Mouse (Mus musculus) midbrain, postnatal 0 days (tissue): ENCODE data around the gene Lsm11. TPM values are rescaled to one million over a fixed set of nuclear protein-coding genes. Genes with fewer than 3 reads are reported as not detected.

Experiments
- ATAC-seq: fragments of 200-750 bp; cut with Nextera tagmentation; 2 replicates; pipeline ENCODE4 v1.8.0; 2017; ENCODE audit warnings: moderate number of reproducible peaks, mild to moderate bottlenecking, moderate TSS enrichment, moderate library complexity; ENCODE audit not compliant: low FRiP score
- DNase-seq: peaks from one replicate; pipeline ENCODE4 v3.0.0-alpha.2; 2015; ENCODE audit warnings: low spot score
- H3K27ac ChIP-seq: fragments of 300-500 bp; sonication (generic); 2 replicates; pipeline ENCODE4 v1.5.1; 2014; ENCODE audit warnings: low read depth, mild to moderate bottlenecking, low read length, mixed read lengths
- H3K27me3 ChIP-seq: fragments of 300-500 bp; sonication (generic); 2 replicates; pipeline ENCODE4 v1.6.1; 2014; ENCODE audit warnings: low read length, control low read depth, mixed read lengths; ENCODE audit not compliant: insufficient read depth
- H3K36me3 ChIP-seq: fragments of 300-500 bp; sonication (generic); 2 replicates; pipeline ENCODE4 v1.6.1; 2014; ENCODE audit warnings: low read length, control low read depth, mixed read lengths; ENCODE audit not compliant: insufficient read depth
- H3K4me1 ChIP-seq: fragments of 300-500 bp; sonication (generic); 2 replicates; pipeline ENCODE4 v1.6.1; 2014; ENCODE audit warnings: mild to moderate bottlenecking, control low read depth, antibody characterized with exemption, low read length, mixed read lengths; ENCODE audit not compliant: insufficient read depth
- H3K4me2 ChIP-seq: fragments of 300-500 bp; sonication (generic); 2 replicates; pipeline ENCODE4 v1.6.1; 2014; ENCODE audit warnings: low read depth, mild to moderate bottlenecking, low read length, mixed read lengths; ENCODE audit not compliant: poor library complexity, severe bottlenecking
- H3K4me3 ChIP-seq: fragments of 300-500 bp; sonication (generic); 2 replicates; pipeline ENCODE4 v1.5.1; 2014; ENCODE audit warnings: low read depth, mild to moderate bottlenecking, low read length, moderate library complexity
- H3K9ac ChIP-seq: fragments of 300-500 bp; sonication (generic); replicated peaks from 2 replicates; pipeline ENCODE4 v1.6.1; 2014; ENCODE audit warnings: mild to moderate bottlenecking, low read length, moderate library complexity, mixed read lengths; ENCODE audit not compliant: poor library complexity, severe bottlenecking
- H3K9me3 ChIP-seq: fragments of 300-500 bp; sonication (generic); 2 replicates; pipeline ENCODE4 v1.6.1; 2016; ENCODE audit warnings: low read length, control low read depth
- CTCF ChIP-seq: IDR thresholded peaks from 2 replicates; pipeline ENCODE4 v1.5.1; 2016; ENCODE audit warnings: antibody characterized with exemption, mild to moderate bottlenecking
- WGBS: fragments of 180-500 bp; shearing (Covaris S2); extraction: QIAGEN DNeasy Blood & Tissue Kit; methylation state at CpG from one replicate; pipeline ENCODE4 v1.1.7; 2014; 5-methylcytosine and 5-hydroxymethylcytosine counted together
- polyA plus RNA-seq: library from polyadenylated mRNA; unstranded; fragments of >200 nt; fragmentation: Nextera tagmentation; extraction: Ambion mirVana; gene quantifications from 2 replicates; pipeline ENCODE4 v1.2.1, GENCODE M21; 2015
- total RNA-seq: library from RNA; depleted of rRNA; stranded (reverse); fragments of >200 nt; gene quantifications from 2 replicates; pipeline ENCODE4 v1.2.3, GENCODE M21; 2014

Lsm11 gene
- total and polyA plus RNA-seq, 2 experiments from 2014 or later: 32.9 to 89.2 TPM

DNA sequence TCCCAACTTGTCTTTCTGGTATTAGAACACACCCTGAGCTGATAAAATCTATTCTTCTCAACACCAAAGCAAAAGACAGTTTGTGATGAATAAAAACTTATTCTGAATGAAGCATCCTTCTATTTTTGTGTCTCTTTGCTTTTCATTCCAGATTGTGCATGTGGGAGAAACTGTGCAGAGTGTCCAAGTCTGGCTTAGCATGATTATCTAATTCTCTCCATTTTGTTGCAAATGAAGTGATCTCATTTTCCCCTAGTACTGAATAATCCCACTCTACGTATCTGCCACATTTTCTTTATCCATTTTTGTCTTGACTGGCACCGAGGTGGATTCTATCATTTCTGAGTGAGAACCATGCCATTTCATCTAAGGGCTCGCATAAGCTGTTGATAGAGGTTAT lies 31.3 kb upstream of the Lsm11 start:
- no peaks in the 10 kb centered on the region for H3K4me1 ChIP-seq
- H3K9ac ChIP-seq: no peak overlapping the region
- DNase-seq (no peak), ATAC-seq (no peak)
- no peak for TF ChIP-seq CTCF
- H3K4me2 ChIP-seq: no peak overlapping the region
- no peak overlapping the region for H3K4me3 ChIP-seq
- H3K9me3 ChIP-seq: no peaks in the 10 kb centered on the region
- H3K27ac ChIP-seq: no peak overlapping the region
- no peaks in the 10 kb centered on the region for H3K36me3 ChIP-seq
- 67% methylated on average over 3 of the region's 3 CpGs for WGBS
- no peaks in the 10 kb centered on the region for H3K27me3 ChIP-seq

DNA sequence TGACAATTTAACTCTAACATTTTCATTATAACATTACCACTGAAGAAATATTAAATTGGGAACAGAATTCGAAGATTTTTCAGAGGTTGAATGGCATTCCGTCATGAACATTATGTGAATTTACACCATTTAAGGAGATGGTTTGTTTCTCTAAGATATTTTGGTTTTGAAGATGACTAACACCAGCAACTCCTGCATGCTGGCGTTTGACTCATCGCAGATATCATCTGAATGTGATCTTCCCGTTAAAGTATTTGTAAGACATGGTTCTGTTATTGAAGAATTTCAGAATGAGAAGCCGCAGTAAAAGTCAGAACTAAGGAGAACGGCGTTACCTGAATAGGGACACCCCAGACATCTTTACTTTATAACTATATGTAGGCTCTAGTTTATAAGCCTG lies 29.7 kb upstream of the Lsm11 start:
- H3K4me2 ChIP-seq: no peak overlapping the region
- H3K4me1 ChIP-seq: no peaks in the 10 kb centered on the region
- no peaks in the 10 kb centered on the region for H3K27me3 ChIP-seq
- no peak for TF ChIP-seq CTCF
- H3K27ac ChIP-seq: no peak overlapping the region
- 90% methylated on average over 8 of the region's 8 CpGs for WGBS
- no peak for ATAC-seq
- no peaks in the 10 kb centered on the region for H3K9me3 ChIP-seq
- DNase-seq: no peak
- H3K4me3 ChIP-seq: no peak overlapping the region
- H3K9ac ChIP-seq: no peak overlapping the region
- H3K36me3 ChIP-seq: no peaks in the 10 kb centered on the region

DNA sequence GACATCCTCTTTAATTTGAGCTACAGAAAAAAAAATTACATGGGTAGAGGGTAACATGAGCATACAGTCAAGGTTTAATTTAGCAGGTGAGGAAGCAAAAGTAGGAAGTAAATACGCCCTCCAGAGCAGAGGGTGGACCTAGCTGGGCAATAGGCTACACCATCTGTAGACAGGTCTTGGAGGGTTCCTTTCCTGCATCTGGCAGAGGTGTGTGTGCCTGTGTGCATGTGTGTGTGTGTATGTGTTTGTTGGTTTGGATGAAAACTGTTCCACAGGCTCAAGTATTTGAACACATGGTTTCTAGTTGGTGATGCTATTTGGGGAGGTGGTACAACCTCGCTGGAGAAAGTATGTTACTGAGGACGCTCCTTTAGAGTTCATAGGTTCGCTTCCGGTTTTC lies 28.9 kb upstream of the Lsm11 start:
- H3K4me3 ChIP-seq: no peak overlapping the region
- H3K4me1 ChIP-seq: no peaks in the 10 kb centered on the region
- no peaks in the 10 kb centered on the region for H3K9me3 ChIP-seq
- H3K36me3 ChIP-seq: no peaks in the 10 kb centered on the region
- WGBS: 90% methylated on average over 5 of the region's 5 CpGs
- no peak for ATAC-seq
- H3K4me2 ChIP-seq: no peak overlapping the region
- H3K27ac ChIP-seq: no peak overlapping the region
- no peaks in the 10 kb centered on the region for H3K27me3 ChIP-seq
- H3K9ac ChIP-seq: no peak overlapping the region
- no peak for DNase-seq
- TF ChIP-seq CTCF: no peak

DNA sequence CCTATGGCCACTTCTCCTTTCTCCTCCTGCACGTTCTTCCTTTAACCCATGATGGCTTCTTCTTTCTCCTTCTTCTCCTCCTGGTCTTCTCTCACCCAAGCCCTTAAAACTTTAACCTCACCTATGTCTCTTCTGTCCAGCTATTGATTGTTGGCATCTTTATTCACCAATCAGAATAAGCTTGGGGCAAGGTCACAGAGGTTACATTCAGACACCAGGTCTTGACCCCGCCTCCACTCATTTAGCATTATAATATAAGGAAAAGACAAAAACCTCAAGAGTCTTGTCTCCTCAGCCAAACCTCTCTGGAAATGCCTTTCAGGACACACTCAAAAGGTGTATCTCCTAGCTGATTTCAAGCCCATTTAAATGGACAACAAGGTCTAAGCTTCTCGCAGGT lies 23.7 kb upstream of the Lsm11 start:
- no peak overlapping the region for H3K4me2 ChIP-seq
- 89% methylated on average over 3 of the region's 3 CpGs for WGBS
- DNase-seq (no peak), ATAC-seq (no peak)
- H3K4me1 ChIP-seq: no peaks in the 10 kb centered on the region
- no peak overlapping the region for H3K27ac ChIP-seq
- no peaks in the 10 kb centered on the region for H3K36me3 ChIP-seq
- no peaks in the 10 kb centered on the region for H3K9me3 ChIP-seq
- no peak overlapping the region for H3K9ac ChIP-seq
- TF ChIP-seq CTCF: no peak
- H3K4me3 ChIP-seq: no peak overlapping the region
- H3K27me3 ChIP-seq: no peaks in the 10 kb centered on the region

DNA sequence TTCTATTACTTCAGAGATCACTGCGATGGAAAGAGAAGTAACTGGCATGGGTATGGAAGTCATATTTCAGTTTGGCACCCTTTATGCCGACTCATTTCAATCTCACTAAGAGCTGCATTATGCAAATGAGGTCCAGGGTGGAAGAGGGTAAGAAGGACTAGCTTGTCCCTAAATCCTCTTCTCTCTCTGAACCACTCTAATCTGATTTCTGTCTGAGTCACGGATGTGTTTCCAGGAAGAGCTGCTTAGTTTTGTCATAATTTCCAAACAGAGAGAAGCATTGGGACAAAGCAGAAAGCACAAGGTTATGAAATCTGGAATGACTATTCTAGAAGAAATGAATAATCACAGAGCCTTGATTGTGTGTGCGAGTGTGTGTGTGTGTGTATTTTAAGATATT lies 22.2 kb upstream of the Lsm11 start:
- no peak for DNase-seq
- H3K36me3 ChIP-seq: no peaks in the 10 kb centered on the region
- H3K9me3 ChIP-seq: no peaks in the 10 kb centered on the region
- no peak for TF ChIP-seq CTCF
- H3K4me3 ChIP-seq: no peak overlapping the region
- no peak overlapping the region for H3K27ac ChIP-seq
- no peak overlapping the region for H3K4me2 ChIP-seq
- 82% methylated on average over 4 of the region's 4 CpGs for whole genome bisulfite sequencing
- ATAC-seq: no peak
- no peaks in the 10 kb centered on the region for H3K4me1 ChIP-seq
- no peak overlapping the region for H3K9ac ChIP-seq
- H3K27me3 ChIP-seq: no peaks in the 10 kb centered on the region

DNA sequence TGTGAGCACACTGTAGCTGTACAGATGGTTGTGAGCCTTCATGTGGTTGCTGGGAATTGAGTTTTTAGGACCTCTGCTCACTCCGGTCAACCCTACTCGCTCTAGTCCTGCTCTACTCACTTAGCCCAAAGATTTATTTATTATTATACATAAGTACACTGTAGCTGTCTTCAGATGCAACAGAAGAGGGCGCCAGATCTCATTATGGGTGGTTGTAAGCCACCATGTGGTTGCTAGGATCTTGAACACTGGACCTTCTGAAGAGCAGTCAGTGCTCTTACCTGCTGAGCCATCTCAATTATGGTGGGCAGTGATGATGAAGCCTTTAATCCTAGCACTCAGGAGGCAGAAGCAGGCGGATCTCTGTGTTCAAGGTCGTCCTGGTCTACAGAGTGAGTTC lies 15.3 kb upstream of the Lsm11 start:
- H3K36me3 ChIP-seq: no peaks in the 10 kb centered on the region

More for the DNA sequence above, 15.3 kb upstream of the Lsm11 start:
- Histone ChIP-seq H3K4me2 (no peak overlapping the region), H3K4me3 (no peak overlapping the region), H3K9me3 (no peaks in the 10 kb centered on the region), H3K4me1 (no peaks in the 10 kb centered on the region), H3K27ac (no peak overlapping the region), H3K27me3 (no peaks in the 10 kb centered on the region), H3K9ac (no peak overlapping the region)
- no peak for DNase-seq
- peak; percentile 6; the same call in 1 of the 2 replicates for TF ChIP-seq CTCF
- 87% methylated on average over 5 of the region's 5 CpGs for WGBS
- no peak for ATAC-seq
